Mouse (Mus musculus) spleen, postnatal 10 days (tissue): Measurements from ENCODE around the gene Crtap.
"Not testable (repeated sequence)": the region's sequence is repeated elsewhere in the genome, so short reads cannot be mapped to it uniquely, and the experiment has no call there.

Experiments used
- DNase-seq, 2 experiments: peaks; one replicate each; pipeline ENCODE4 v3.0.0; 2021 to 2022; ENCODE audit warnings: low spot score in 2 of 2

The Crtap gene

GRCm38 (mm10) chr9:114395258-114395657 is 4.8 kb upstream of the Crtap start:
- no peak for DNase-seq

DNA sequence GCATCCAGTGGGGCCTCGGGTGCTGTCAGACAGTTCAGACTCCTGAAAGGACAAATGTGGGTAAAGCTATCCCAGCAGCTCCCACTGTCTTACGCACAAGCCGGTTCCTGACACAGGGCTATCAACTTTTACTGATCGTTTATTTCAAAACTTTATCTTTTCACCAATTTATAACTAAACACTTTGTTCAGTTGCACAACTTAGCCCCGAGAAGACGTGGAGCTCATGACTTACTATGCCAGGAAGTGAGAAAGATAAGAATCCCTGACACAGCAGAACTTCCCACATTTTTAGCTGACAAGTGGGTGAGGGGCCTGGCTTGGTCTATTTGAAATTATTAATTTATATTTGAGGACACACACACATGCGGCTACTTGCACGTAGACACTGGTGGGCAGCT is 4.2 kb upstream of the Crtap start:
- no peak for DNase-seq

- not testable (repeated sequence) for DNase-seq
Measured at GRCm38 (mm10) chr9:114394136-114394535, 3.7 kb upstream of the Crtap start.

DNA sequence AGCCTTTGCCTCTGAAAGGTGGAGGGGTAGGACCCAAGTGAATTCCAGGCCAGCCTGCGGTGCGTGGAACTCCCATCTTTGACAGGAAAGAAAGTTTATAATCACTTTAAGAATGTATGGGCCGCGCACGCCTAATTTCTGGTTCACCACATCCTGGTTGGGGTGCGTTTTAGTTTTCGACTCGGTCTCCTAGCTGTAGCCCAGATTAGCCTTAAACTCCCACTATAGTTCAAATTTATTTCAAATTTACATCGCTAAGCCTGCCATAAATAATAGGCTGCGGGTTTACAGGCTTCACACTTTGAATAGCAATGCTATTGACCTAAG is 237 bp upstream of the Crtap start:
- DNase-seq = no peak

- no peak for DNase-seq
Measured at GRCm38 (mm10) chr9:114389371-114389904, 1.0 kb downstream of the Crtap start.

GRCm38 (mm10) chr9:114388701-114389370 is 1.6 kb downstream of the Crtap start:
- DNase-seq = no peak

GRCm38 (mm10) chr9:114388288-114388687 is 2.2 kb downstream of the Crtap start:
- DNase-seq = no peak

DNA sequence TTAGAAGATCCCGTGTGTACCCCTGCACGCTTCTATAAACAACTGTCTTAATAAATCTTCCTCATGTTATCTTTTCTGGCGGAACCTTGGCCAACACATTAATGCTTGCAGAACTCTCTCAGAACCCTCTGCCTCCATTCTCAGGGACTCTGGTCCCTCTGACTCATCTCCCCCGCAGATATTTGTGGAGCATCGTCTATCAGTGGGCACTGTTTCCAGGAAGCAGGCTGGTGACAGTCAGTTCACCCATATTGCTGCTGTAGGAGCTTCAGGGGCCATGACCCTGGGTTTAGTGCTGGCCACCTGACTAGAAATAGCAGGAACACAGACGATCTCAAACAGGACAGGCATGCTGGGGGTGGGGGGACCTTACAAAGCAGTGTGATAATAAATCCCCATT is 3.4 kb downstream of the Crtap start:
- no peak for DNase-seq

- DNase-seq = no peak
Measured at GRCm38 (mm10) chr9:114385160-114385559, 5.3 kb downstream of the Crtap start.

DNA sequence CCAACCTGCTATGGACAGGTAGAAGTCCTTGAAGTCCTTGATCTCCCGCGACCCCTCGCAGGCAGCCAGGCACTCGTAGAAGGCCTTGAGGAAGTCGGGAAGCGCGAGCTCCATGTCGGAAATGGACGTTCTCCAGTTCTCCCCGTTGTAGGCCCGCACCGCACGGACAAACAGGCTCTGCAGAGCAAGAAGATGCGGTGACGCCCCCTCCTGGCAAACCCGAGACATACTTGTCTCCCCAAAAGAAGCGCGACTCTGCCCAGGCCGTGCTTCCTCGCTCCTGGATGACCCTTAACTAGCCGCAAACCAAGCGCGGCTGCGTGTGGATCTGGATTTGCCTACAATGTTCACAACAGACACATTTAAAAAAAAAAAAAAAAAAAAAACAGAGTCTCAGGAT is 5.8 kb downstream of the Crtap start:
- no peak for DNase-seq

DNA sequence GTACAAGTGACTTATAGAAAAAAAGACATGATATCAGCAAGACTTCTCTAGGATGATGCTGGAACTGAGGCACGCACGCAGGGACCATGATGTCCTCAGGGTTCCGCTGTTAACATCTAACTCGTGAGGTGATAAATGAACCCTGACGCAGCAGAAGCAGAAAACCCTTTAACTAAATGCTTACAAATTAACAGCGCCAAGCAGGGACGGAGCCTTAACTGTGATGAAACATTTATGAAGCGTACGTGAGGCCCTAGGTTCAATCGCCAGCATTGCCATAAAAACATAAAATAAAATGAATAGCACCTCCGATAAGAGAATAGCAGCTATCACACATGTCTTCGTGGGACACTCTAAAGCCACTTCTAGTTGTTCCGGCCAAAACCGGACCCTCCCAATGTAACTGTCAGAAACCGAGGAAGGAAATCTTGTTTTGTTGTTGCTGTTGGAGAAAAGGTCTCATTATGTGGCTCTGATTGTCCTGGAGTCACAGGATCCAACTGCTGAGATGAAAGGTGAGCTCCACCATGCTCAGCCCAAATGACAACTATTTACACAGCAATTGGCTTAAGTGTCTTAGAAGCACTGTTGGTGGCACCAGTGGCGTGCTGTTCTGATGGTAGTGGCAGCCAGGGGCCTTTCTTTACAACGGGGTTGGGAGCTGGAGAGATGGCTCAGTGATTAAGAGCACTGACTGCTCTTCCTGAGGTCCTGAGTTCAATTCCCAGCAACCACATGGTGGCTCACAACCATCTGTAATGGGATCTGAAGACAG is 7.4 kb downstream of the Crtap start:
- DNase-seq = no peak

DNA sequence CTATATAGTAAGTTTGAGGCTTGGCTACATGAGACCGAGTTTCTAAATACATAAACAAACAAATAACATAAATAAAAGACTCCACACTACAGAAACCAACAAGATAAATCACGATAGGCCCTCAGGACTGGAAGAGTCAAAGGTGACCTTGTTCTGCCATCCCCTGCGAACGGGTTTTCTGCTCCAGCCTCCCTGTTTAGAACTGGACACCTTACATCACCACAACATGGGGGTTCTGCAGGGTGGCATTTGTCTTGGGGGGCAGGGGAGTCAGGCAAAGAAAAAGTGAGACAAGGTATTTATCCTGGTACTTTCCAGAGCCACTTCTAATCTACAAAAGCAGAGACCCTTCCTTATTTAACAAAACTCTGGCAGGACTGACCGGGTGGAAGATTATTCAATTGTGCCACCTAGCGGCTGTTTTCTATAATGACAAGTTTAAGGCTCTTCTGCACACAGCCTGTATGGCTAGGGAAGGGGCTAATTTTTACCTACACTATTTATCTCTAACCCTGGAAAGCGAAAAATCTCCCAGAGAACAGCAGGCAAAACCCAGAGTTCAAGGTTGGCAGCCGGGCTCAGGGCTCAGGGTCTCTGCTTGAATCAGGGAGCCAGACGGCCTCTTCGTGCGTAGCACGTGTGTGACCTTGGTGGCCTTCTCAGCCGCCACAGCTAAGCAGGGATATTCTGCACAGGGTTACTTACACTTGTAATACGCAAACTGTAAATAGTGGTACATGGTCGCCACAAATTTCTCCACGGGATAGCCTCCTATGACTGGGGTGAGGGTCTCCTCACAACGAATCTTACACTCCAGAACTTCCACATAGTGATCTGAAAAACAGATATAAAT is 9.4 kb downstream of the Crtap start:
- no peak for DNase-seq

- no peak for DNase-seq
Measured at GRCm38 (mm10) chr9:114379871-114380270, 10.6 kb downstream of the Crtap start.

DNA sequence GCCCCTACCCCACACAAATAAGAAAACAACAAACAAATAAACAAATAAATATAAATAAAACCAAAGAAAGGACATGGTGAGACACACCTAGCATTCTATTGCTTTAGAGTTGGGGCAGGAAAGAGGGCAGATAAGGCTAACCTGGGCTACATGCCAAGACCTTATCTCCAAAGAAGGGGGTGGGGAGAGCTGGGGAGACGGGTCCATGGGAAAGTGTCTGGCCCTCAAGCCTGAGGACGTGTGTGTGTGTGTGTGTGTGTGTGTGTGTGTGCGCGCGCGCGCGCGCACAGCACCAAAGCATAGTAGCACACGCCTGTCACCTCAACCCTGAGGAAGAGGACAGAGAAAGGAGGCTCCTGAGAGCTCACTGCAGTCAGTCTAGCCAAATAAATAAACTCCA is 13.3 kb downstream of the Crtap start:
- DNase-seq = no peak

GRCm38 (mm10) chr9:114375276-114375962 is 15.1 kb downstream of the Crtap start:
- no peak for DNase-seq

- peak in 1 of 2 experiments; percentile 48 for DNase-seq
Measured at GRCm38 (mm10) chr9:114371717-114372116, 18.8 kb downstream of the Crtap start.

DNA sequence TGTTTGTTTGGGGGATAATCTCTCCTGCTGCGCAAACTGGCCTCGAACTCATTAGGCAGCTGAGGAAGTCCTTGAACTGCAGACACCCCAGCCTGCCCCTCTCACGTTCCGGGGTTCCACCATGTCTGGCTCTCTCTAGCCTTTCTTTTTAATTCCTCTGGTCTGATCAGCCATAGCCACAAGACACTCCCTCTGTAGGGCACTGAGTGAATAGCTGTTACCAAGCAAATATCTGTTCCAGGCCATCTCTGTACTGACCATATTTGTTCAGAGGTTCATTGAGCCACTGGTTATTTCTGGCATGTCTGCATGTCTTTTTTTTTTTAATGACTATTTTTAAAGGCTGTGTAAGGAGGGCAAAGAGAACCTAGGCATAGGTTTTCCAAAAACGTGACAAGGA is 21.1 kb downstream of the Crtap start:
- DNase-seq = not testable (repeated sequence)

DNA sequence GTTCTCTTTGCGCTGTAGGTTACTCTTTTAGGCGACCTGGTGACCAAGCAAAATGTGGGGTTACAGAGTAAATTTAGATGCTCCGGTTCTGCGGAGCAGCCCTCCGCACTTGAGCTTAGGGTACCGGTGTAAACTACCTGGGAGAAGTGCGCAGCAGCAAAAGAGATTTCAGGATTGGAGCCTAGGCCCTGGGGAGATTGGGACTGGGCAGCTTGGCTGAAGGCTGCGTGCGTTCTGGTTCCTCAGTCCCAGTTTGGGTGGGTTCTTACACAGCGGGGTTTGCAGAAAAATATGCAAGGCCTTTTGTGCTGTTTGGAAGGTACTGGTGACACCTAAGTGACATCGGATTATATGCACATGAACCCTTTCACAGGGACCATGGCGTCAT is 22.0 kb downstream of the Crtap start:
- no peak for DNase-seq

DNA sequence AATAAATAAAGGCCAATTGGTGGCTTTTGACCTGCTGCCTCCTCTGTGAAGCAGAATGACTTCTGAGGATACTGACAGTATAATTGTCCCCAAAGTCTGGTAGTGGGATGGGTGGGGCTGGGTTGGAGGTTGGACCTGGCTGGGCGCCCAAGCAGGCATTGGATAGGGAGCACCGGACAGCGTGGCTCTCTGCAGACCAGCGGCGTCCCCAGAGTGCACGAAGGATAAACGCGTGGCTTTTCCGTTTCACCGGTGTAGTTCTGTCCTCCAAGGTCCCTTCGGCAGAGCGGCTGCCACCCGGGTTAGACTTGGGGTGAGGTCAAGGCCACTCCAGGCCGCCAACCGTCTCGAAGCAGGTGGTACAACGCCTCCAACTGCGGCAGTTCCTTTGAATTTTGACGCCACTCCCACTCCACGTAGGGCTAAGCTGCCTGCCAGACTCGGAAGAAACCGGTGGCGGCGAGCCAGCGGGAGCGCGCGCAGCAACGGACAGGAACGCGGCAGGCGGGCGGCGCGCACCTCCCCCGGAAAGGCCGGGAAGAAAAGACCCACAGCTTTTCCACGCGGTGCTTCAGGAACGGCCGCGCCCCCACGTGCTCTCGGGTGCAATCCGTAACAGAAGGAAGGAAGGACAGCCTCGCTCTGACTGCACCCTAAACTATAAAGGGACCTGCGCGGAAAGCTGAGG is 22.5 kb downstream of the Crtap start:
- peak; percentile 29 to 71 for DNase-seq

GRCm38 (mm10) chr9:114329855-114330254 is 60.6 kb downstream of the Crtap start, which contains the start of gene Bcl2a1c:
Gene Bcl2a1c, plus strand, starts transcription at chr9:114330135.
- not testable (repeated sequence) for DNase-seq

DNA sequence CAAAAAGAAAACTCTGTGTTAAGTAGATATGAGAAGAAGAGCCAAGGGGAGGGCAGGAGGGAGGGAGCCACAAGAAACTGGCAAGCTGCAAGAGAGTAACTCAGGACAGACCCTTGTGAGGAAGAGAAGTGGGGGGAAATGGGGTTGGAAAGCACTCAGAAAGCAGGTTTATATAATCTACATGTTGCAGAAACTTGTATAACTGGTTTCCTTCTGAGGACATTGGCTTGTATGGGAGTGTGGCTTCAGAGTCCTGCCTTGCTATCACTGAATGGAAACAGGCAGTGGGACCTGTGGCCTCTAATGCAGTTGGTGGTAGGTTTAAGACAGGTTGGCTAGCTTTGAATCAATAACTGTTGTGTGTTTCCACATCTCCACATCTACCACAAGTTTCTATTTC is 62.1 kb downstream of the Crtap start:
- DNase-seq = not testable (repeated sequence)
